Mouse (Mus musculus) megakaryocyte, embryonic 14.5 days (primary cell): Measurements from ENCODE around the gene Pacsin2.

Experiments
- FLI1 ChIP-seq: IDR thresholded peaks from 2 replicates; pipeline ENCODE4 v1.6.1; 2012; ENCODE audit warnings: low read length, inconsistent platforms, mixed read lengths
- GATA1 ChIP-seq: IDR thresholded peaks from 3 replicates; pipeline ENCODE4 v1.6.1; 2012; ENCODE audit warnings: mixed read lengths, low read length, inconsistent platforms, borderline replicate concordance

DNA sequence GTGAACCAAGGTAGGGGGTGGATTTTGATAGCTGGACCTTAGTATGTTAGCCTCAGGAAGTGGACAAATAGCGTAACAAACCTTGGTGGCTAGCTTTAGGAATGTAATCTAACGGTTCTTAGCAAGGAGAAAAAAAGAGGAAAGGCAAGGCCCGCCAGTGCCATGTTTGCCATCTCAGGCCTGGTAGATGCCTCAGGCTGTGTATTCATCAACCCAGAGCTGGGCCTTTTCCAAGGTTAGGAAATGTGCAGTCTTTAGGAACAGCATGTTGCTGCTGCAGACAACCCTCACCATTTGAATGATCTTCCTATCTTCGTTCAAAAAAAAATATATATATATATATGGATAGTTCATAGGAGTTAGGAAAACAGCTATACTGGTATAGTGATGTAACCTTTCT, 112.9 kb downstream of the Pacsin2 start:
- TF ChIP-seq FLI1 (no peak), GATA1 (no peak)
